Mouse (Mus musculus): ENCODE data around the gene Ccdc9b.

DNA sequence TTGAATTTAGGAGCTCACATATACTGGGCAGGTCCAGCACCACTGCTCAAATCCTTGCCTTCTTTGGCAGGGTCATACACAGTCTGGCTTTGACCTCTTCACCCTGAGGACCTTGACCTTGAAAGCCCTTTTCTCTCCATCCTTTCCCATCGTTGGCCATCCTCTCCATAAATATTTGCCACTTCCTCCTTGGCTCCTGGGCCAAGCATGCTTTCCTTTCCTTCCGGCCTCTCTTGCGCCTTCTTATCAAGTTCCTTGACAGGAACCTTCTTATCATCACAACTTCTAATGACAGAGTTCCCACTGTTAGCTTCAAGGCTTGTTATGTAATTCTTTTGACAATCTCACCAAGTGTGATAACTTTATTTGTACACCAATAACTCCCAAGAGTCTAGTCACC lies 42.7 kb upstream of the Ccdc9b start:
- no peak for TF ChIP-seq CTCF (IDR thresholded peaks at IDR 0.05; ENCODE audit: control insufficient read depth, insufficient read depth, insufficient read length)
- no peak for TF ChIP-seq CEBPB (IDR thresholded peaks at IDR 0.05; ENCODE audit: low read depth)
- no peak for TF ChIP-seq USF1 (IDR thresholded peaks at IDR 0.05; ENCODE audit: low read depth)
